Mouse (Mus musculus): ENCODE measurements at regions not wholly inside any gene's neighbourhood (a gene's known extent, or its start where the extent isn't known, plus 50 kb on each side); places are given as distances from the start of the nearest gene placed in this dataset.

GRCm38 (mm10) chr1:96362713-96363441 is 509.1 kb downstream of the Slco4c1 start:
- Histone ChIP-seq H3K27me3 (ENCODE audit: control insufficient read depth, insufficient read depth, low read length) (no peaks in the 10 kb centered on the region), H3K4me1 (ENCODE audit: control insufficient read depth, insufficient read depth) (no peaks in the 10 kb centered on the region), H3K9ac (replicated peaks; ENCODE audit: low read depth, low read length) (no peak overlapping the region), H3K9me3 (replicated peaks; ENCODE audit: control insufficient read depth, low read length) (no peaks in the 10 kb centered on the region), H3K36me3 (replicated peaks; ENCODE audit: control insufficient read depth, insufficient read depth, low read length) (no peaks in the 10 kb centered on the region), H3K4me3 (ENCODE audit: low read depth, low read length) (no peak overlapping the region), H3K4me2 (ENCODE audit: low read depth, low read length) (no peak overlapping the region), H3K27ac (ENCODE audit: low read depth) (no peak overlapping the region)
- ATAC-seq (ENCODE audit: insufficient read depth, low read depth) (no peak), DNase-seq (ENCODE audit: low spot score) (no peak)
- WGBS: 62% methylated on average over 2 of the region's 2 CpGs
- no peak for TF ChIP-seq EP300 (IDR thresholded peaks at IDR 0.05; ENCODE audit: low read depth)
- no peak for TF ChIP-seq CTCF (IDR thresholded peaks at IDR 0.05; ENCODE audit: low read depth)

- TF ChIP-seq EP300 (IDR thresholded peaks at IDR 0.05; ENCODE audit: low read depth) (no peak), CTCF (IDR thresholded peaks at IDR 0.05; ENCODE audit: low read depth) (no peak)
- Histone ChIP-seq H3K9ac (replicated peaks; ENCODE audit: low read depth, low read length) (no peak overlapping the region), H3K4me3 (ENCODE audit: low read depth, low read length) (no peak overlapping the region), H3K27ac (ENCODE audit: low read depth) (no peak overlapping the region), H3K36me3 (replicated peaks; ENCODE audit: control insufficient read depth, insufficient read depth, low read length) (no peaks in the 10 kb centered on the region), H3K4me1 (ENCODE audit: control insufficient read depth, insufficient read depth) (no peaks in the 10 kb centered on the region), H3K4me2 (ENCODE audit: low read depth, low read length) (no peak overlapping the region), H3K27me3 (ENCODE audit: control insufficient read depth, insufficient read depth, low read length) (no peaks in the 10 kb centered on the region), H3K9me3 (replicated peaks; ENCODE audit: control insufficient read depth, low read length) (no peaks in the 10 kb centered on the region)
- no peak for ATAC-seq (ENCODE audit: insufficient read depth, low read depth)
- 18% methylated on average over 1 of the region's 1 CpGs for WGBS
- no peak for DNase-seq (ENCODE audit: low spot score)
Measured at GRCm38 (mm10) chr1:96347231-96347630, 524.7 kb downstream of the Slco4c1 start.

- no peak overlapping the region for H3K9ac ChIP-seq (replicated peaks; ENCODE audit: low read depth, low read length)
- no peaks in the 10 kb centered on the region for H3K4me1 ChIP-seq (ENCODE audit: control insufficient read depth, insufficient read depth)
- no peaks in the 10 kb centered on the region for H3K36me3 ChIP-seq (replicated peaks; ENCODE audit: control insufficient read depth, insufficient read depth, low read length)
- H3K4me3 ChIP-seq (ENCODE audit: low read depth, low read length): no peak overlapping the region
- no peak overlapping the region for H3K27ac ChIP-seq (ENCODE audit: low read depth)
- DNase-seq (ENCODE audit: low spot score) (no peak), ATAC-seq (ENCODE audit: insufficient read depth, low read depth) (no peak)
- no peaks in the 10 kb centered on the region for H3K27me3 ChIP-seq (ENCODE audit: control insufficient read depth, insufficient read depth, low read length)
- no peak overlapping the region for H3K4me2 ChIP-seq (ENCODE audit: low read depth, low read length)
- WGBS: 71% methylated on average over 5 of the region's 5 CpGs
- no peak for TF ChIP-seq EP300 (IDR thresholded peaks at IDR 0.05; ENCODE audit: low read depth)
- no peak for TF ChIP-seq CTCF (IDR thresholded peaks at IDR 0.05; ENCODE audit: low read depth)
- H3K9me3 ChIP-seq (replicated peaks; ENCODE audit: control insufficient read depth, low read length): no peaks in the 10 kb centered on the region
Measured at GRCm38 (mm10) chr1:96346465-96347002, 525.4 kb downstream of the Slco4c1 start.

GRCm38 (mm10) chr1:96315721-96316120 is 556.2 kb downstream of the Slco4c1 start:
- DNase-seq (ENCODE audit: low spot score): no peak
- Histone ChIP-seq H3K4me3 (ENCODE audit: low read depth, low read length) (no peak overlapping the region), H3K4me1 (ENCODE audit: control insufficient read depth, insufficient read depth) (no peaks in the 10 kb centered on the region), H3K4me2 (ENCODE audit: low read depth, low read length) (no peak overlapping the region), H3K27me3 (ENCODE audit: control insufficient read depth, insufficient read depth, low read length) (no peaks in the 10 kb centered on the region), H3K9me3 (replicated peaks; ENCODE audit: control insufficient read depth, low read length) (no peaks in the 10 kb centered on the region), H3K27ac (ENCODE audit: low read depth) (no peak overlapping the region), H3K9ac (replicated peaks; ENCODE audit: low read depth, low read length) (no peak overlapping the region), H3K36me3 (replicated peaks; ENCODE audit: control insufficient read depth, insufficient read depth, low read length) (no peaks in the 10 kb centered on the region)
- no peak for TF ChIP-seq EP300 (IDR thresholded peaks at IDR 0.05; ENCODE audit: low read depth)
- TF ChIP-seq CTCF (IDR thresholded peaks at IDR 0.05; ENCODE audit: low read depth): no peak
- WGBS: 79% methylated on average over 1 of the region's 1 CpGs
- ATAC-seq (ENCODE audit: insufficient read depth, low read depth): no peak

- Histone ChIP-seq H3K4me1 (ENCODE audit: control insufficient read depth, insufficient read depth) (no peaks in the 10 kb centered on the region), H3K9ac (replicated peaks; ENCODE audit: low read depth, low read length) (no peak overlapping the region), H3K4me3 (ENCODE audit: low read depth, low read length) (no peak overlapping the region), H3K27ac (ENCODE audit: low read depth) (no peak overlapping the region), H3K27me3 (ENCODE audit: control insufficient read depth, insufficient read depth, low read length) (no peaks in the 10 kb centered on the region), H3K36me3 (replicated peaks; ENCODE audit: control insufficient read depth, insufficient read depth, low read length) (no peaks in the 10 kb centered on the region), H3K9me3 (replicated peaks; ENCODE audit: control insufficient read depth, low read length) (no peaks in the 10 kb centered on the region), H3K4me2 (ENCODE audit: low read depth, low read length) (no peak overlapping the region)
- ATAC-seq (ENCODE audit: insufficient read depth, low read depth): no peak
- DNase-seq (ENCODE audit: low spot score): peak; percentile 5
- TF ChIP-seq CTCF (IDR thresholded peaks at IDR 0.05; ENCODE audit: low read depth): no peak
- no peak for TF ChIP-seq EP300 (IDR thresholded peaks at IDR 0.05; ENCODE audit: low read depth)
- WGBS: 54% methylated on average over 5 of the region's 5 CpGs
Measured at GRCm38 (mm10) chr1:96301238-96301637, 570.7 kb downstream of the Slco4c1 start.

All from heart, postnatal 0 days (tissue).